Mouse (Mus musculus): ENCODE measurements around the gene Rsrc1.

Rsrc1 gene

GRCm38 (mm10) chr3:67284039-67284438, 302.8 kb downstream of the Rsrc1 start:
- no peak for DNase-seq

GRCm38 (mm10) chr3:67284848-67285247, 303.7 kb downstream of the Rsrc1 start:
- DNase-seq, result peak; percentile 2

GRCm38 (mm10) chr3:67288664-67289063, 307.5 kb downstream of the Rsrc1 start:
- DNase-seq, result no peak

GRCm38 (mm10) chr3:67289482-67289881, 308.3 kb downstream of the Rsrc1 start:
- no peak for DNase-seq

- DNase-seq, result no peak
Observed at GRCm38 (mm10) chr3:67308725-67309124, 327.5 kb downstream of the Rsrc1 start.

GRCm38 (mm10) chr3:67309644-67310311, 328.6 kb downstream of the Rsrc1 start:
- DNase-seq, result no peak

- no peak for DNase-seq
Observed at GRCm38 (mm10) chr3:67311436-67311835, 330.2 kb downstream of the Rsrc1 start.

GRCm38 (mm10) chr3:67322422-67322821, 341.2 kb downstream of the Rsrc1 start:
- DNase-seq, result no peak

GRCm38 (mm10) chr3:67339558-67339957, 358.4 kb downstream of the Rsrc1 start:
- no peak for DNase-seq

- DNase-seq, result no peak
Observed at GRCm38 (mm10) chr3:67340921-67341320, 359.7 kb downstream of the Rsrc1 start.

- DNase-seq, result no peak
Observed at GRCm38 (mm10) chr3:67343004-67343662, 361.9 kb downstream of the Rsrc1 start.

GRCm38 (mm10) chr3:67344599-67344998, 363.4 kb downstream of the Rsrc1 start:
- DNase-seq, result peak; percentile 9

GRCm38 (mm10) chr3:67346674-67347073, 365.5 kb downstream of the Rsrc1 start:
- no peak for DNase-seq

- DNase-seq, result no peak
Observed at GRCm38 (mm10) chr3:67351406-67352127, 370.4 kb downstream of the Rsrc1 start.

- DNase-seq, result peak; percentile 20
Observed at GRCm38 (mm10) chr3:67352128-67352762, 371.1 kb downstream of the Rsrc1 start.

GRCm38 (mm10) chr3:67352763-67353149, 371.6 kb downstream of the Rsrc1 start:
- no peak for DNase-seq

- no peak for DNase-seq
Observed at GRCm38 (mm10) chr3:67358376-67358775, 377.2 kb downstream of the Rsrc1 start.

- no peak for DNase-seq
Observed at GRCm38 (mm10) chr3:67366087-67366892, 385.1 kb downstream of the Rsrc1 start.

GRCm38 (mm10) chr3:67367481-67367880, 386.3 kb downstream of the Rsrc1 start:
- no peak for DNase-seq

GRCm38 (mm10) chr3:67369407-67370079, 388.4 kb downstream of the Rsrc1 start:
- no peak for DNase-seq

- DNase-seq, result no peak
Observed at GRCm38 (mm10) chr3:67372194-67372593, 391.0 kb downstream of the Rsrc1 start.

- no peak for DNase-seq
Observed at GRCm38 (mm10) chr3:67372781-67373180, 391.6 kb downstream of the Rsrc1 start.
